Mouse (Mus musculus): ENCODE results near the gene Cacna1c. TPM values are rescaled to one million over a fixed set of nuclear protein-coding genes. Genes with fewer than 3 reads are reported as not detected.

The Cacna1c gene
- polyA plus RNA-seq, 1 experiment: 19.1 TPM

GRCm38 (mm10) chr6:119022850-119023249, 173.4 kb downstream of the Cacna1c start:
- DNase-seq (ENCODE audit: low read depth): no peak
- TF ChIP-seq CTCF (IDR thresholded peaks at IDR 0.05; ENCODE audit: borderline replicate concordance, extremely low read depth, insufficient read depth, insufficient read length) (no peak), POLR2A (IDR thresholded peaks at IDR 0.05; ENCODE audit: borderline replicate concordance, extremely low read depth, insufficient read depth, insufficient read length, poor library complexity, severe bottlenecking) (no peak)

GRCm38 (mm10) chr6:119021226-119021625, 175.0 kb downstream of the Cacna1c start:
- DNase-seq (ENCODE audit: low read depth): no peak
- no peak for TF ChIP-seq CTCF (IDR thresholded peaks at IDR 0.05; ENCODE audit: borderline replicate concordance, extremely low read depth, insufficient read depth, insufficient read length)
- TF ChIP-seq POLR2A (IDR thresholded peaks at IDR 0.05; ENCODE audit: borderline replicate concordance, extremely low read depth, insufficient read depth, insufficient read length, poor library complexity, severe bottlenecking): no peak

GRCm38 (mm10) chr6:119018956-119019355, 177.3 kb downstream of the Cacna1c start:
- no peak for DNase-seq (ENCODE audit: low read depth)
- TF ChIP-seq CTCF (IDR thresholded peaks at IDR 0.05; ENCODE audit: borderline replicate concordance, extremely low read depth, insufficient read depth, insufficient read length): no peak
- no peak for TF ChIP-seq POLR2A (IDR thresholded peaks at IDR 0.05; ENCODE audit: borderline replicate concordance, extremely low read depth, insufficient read depth, insufficient read length, poor library complexity, severe bottlenecking)

- no peak for DNase-seq (ENCODE audit: low read depth)
- no peak for TF ChIP-seq POLR2A (IDR thresholded peaks at IDR 0.05; ENCODE audit: borderline replicate concordance, extremely low read depth, insufficient read depth, insufficient read length, poor library complexity, severe bottlenecking)
- no peak for TF ChIP-seq CTCF (IDR thresholded peaks at IDR 0.05; ENCODE audit: borderline replicate concordance, extremely low read depth, insufficient read depth, insufficient read length)
Measured at GRCm38 (mm10) chr6:119018256-119018655, 178.0 kb downstream of the Cacna1c start.

GRCm38 (mm10) chr6:119017498-119017897, 178.7 kb downstream of the Cacna1c start:
- no peak for DNase-seq (ENCODE audit: low read depth)
- TF ChIP-seq CTCF (IDR thresholded peaks at IDR 0.05; ENCODE audit: borderline replicate concordance, extremely low read depth, insufficient read depth, insufficient read length) (no peak), POLR2A (IDR thresholded peaks at IDR 0.05; ENCODE audit: borderline replicate concordance, extremely low read depth, insufficient read depth, insufficient read length, poor library complexity, severe bottlenecking) (no peak)

- no peak for TF ChIP-seq CTCF (IDR thresholded peaks at IDR 0.05; ENCODE audit: borderline replicate concordance, extremely low read depth, insufficient read depth, insufficient read length)
- no peak for TF ChIP-seq POLR2A (IDR thresholded peaks at IDR 0.05; ENCODE audit: borderline replicate concordance, extremely low read depth, insufficient read depth, insufficient read length, poor library complexity, severe bottlenecking)
- DNase-seq (ENCODE audit: low read depth): no peak
Measured at GRCm38 (mm10) chr6:119015346-119015745, 180.9 kb downstream of the Cacna1c start.

GRCm38 (mm10) chr6:119013168-119014098, 182.8 kb downstream of the Cacna1c start:
- DNase-seq (ENCODE audit: low read depth): no peak
- TF ChIP-seq POLR2A (IDR thresholded peaks at IDR 0.05; ENCODE audit: borderline replicate concordance, extremely low read depth, insufficient read depth, insufficient read length, poor library complexity, severe bottlenecking) (no peak), CTCF (IDR thresholded peaks at IDR 0.05; ENCODE audit: borderline replicate concordance, extremely low read depth, insufficient read depth, insufficient read length) (no peak)

GRCm38 (mm10) chr6:119010875-119011274, 185.3 kb downstream of the Cacna1c start:
- no peak for DNase-seq (ENCODE audit: low read depth)
- TF ChIP-seq CTCF (IDR thresholded peaks at IDR 0.05; ENCODE audit: borderline replicate concordance, extremely low read depth, insufficient read depth, insufficient read length): no peak
- TF ChIP-seq POLR2A (IDR thresholded peaks at IDR 0.05; ENCODE audit: borderline replicate concordance, extremely low read depth, insufficient read depth, insufficient read length, poor library complexity, severe bottlenecking): no peak

- TF ChIP-seq CTCF (IDR thresholded peaks at IDR 0.05; ENCODE audit: borderline replicate concordance, extremely low read depth, insufficient read depth, insufficient read length): no peak
- no peak for TF ChIP-seq POLR2A (IDR thresholded peaks at IDR 0.05; ENCODE audit: borderline replicate concordance, extremely low read depth, insufficient read depth, insufficient read length, poor library complexity, severe bottlenecking)
- DNase-seq (ENCODE audit: low read depth): no peak
Measured at GRCm38 (mm10) chr6:119009526-119009925, 186.7 kb downstream of the Cacna1c start.

GRCm38 (mm10) chr6:119008638-119009166, 187.5 kb downstream of the Cacna1c start:
- DNase-seq (ENCODE audit: low read depth): no peak
- TF ChIP-seq CTCF (IDR thresholded peaks at IDR 0.05; ENCODE audit: borderline replicate concordance, extremely low read depth, insufficient read depth, insufficient read length) (no peak), POLR2A (IDR thresholded peaks at IDR 0.05; ENCODE audit: borderline replicate concordance, extremely low read depth, insufficient read depth, insufficient read length, poor library complexity, severe bottlenecking) (no peak)

- TF ChIP-seq CTCF (IDR thresholded peaks at IDR 0.05; ENCODE audit: borderline replicate concordance, extremely low read depth, insufficient read depth, insufficient read length): no peak
- TF ChIP-seq POLR2A (IDR thresholded peaks at IDR 0.05; ENCODE audit: borderline replicate concordance, extremely low read depth, insufficient read depth, insufficient read length, poor library complexity, severe bottlenecking): no peak
- DNase-seq (ENCODE audit: low read depth): no peak
Measured at GRCm38 (mm10) chr6:119004596-119004995, 191.6 kb downstream of the Cacna1c start.
